Mouse (Mus musculus): Measurements from ENCODE around the gene Gp9.

DNA sequence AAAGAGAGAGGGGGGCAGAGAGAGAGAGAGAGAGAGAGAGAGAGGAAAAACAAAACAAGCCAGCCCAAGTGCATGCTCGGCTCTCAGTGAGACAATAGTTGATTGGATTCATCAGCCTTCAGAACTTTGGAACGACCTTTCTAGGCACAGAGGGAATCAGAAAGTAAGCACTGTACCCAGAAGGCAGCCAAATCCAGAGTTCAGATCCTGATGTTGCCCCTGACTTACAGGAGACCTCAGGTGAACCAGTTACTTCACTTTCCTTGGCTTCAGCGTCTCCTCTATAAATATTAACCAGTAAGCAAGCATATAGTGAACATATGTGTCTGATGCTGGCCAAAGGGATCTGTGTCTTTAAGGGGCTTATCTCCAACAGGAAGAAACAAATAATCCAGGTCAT, 30.6 kb downstream of the Gp9 start:
- no peak for TF ChIP-seq CTCF (IDR thresholded peaks at IDR 0.05)
- TF ChIP-seq POLR2A (IDR thresholded peaks at IDR 0.05; ENCODE audit: insufficient read depth, low read depth, low read length) = no peak
